Mouse (Mus musculus): ENCODE measurements at regions not wholly inside any gene's neighbourhood (a gene's known extent, or its start where the extent isn't known, plus 50 kb on each side); places are given as distances from the start of the nearest gene placed in this dataset.
"Not testable (repeated sequence)": the region's sequence is repeated elsewhere in the genome, so short reads cannot be mapped to it uniquely, and the experiment has no call there.

DNA sequence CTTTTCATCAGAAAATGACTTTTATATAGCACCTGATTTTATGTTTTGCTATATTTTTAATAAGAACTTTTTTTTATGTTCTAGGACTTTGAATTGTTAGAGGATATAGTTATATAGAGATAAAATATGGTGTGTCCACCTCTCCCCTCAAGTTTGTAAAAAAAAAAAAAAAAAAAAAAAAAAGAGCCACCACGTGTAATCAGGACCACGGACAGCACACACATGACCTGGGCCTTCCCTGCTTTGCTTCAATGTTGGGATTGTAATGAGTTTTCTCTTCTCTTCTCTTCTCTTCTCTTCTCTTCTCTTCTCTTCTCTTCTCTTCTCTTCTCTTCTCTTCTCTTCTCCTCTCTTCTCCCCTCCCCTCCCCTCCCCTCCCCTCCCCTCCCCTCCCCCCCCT is 78.5 kb downstream of the 1700010I14Rik start:
- not testable (repeated sequence) for DNase-seq (ENCODE audit: extremely low spot score in 1 of 2, low spot score in 1 of 2)

DNA sequence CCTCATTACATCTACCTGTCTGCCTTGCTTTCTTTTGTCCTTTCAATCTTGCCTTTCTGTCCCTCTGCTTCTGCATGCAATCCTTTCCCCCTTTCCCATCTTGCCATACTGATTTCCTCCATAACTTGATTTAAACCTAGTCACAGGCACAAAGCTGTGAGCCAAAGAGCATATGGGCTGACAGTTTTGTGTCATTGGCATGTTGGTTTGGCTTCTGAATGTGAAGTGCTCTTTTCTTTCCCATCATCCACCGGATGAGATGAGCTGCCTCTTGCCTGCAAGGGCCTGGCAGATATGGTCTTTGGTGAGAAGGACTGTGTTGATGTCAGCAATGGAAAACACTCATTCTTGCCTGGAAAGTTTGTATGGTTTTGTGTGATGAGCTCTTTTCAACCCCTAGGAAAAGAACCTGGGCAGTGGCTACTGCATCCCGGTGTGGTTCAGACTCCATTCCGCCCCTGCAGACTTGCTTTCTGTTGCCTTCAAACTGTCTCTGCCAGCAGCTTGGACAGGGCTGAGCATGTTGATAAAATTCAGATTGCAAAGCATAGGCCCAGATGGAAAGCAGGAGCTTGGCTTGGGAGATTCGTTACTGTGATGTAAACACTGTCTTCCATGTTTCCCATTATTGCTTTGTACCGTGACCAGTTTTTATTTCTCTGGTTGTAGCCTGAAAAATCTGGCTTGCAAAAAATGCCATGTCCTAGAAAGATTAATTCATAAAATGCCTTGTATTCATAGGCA is 80.9 kb downstream of the 1700010I14Rik start:
- no peak for DNase-seq (ENCODE audit: extremely low spot score in 1 of 2, low spot score in 1 of 2)

DNA sequence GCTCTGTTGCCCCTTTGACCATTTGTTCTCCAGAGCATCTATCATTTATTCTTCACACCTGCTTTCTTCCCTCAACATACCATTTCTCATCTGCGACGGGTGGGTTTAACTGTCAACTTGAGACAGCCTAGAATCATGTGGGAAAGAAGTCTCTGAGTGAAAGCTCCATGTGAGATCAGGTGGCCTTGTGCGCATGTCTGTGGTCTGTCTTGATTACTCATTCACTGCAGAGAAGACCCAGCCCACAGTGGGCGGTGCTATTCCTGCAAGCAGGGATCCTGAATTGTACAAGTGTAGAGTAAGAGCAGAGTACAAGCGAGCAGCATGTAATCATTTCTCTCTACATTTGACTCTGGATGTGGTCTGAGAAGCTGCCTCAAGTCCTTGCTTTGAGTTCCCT is 95.5 kb downstream of the 1700010I14Rik start:
- DNase-seq (ENCODE audit: extremely low spot score in 1 of 2, low spot score in 1 of 2), result no peak

DNA sequence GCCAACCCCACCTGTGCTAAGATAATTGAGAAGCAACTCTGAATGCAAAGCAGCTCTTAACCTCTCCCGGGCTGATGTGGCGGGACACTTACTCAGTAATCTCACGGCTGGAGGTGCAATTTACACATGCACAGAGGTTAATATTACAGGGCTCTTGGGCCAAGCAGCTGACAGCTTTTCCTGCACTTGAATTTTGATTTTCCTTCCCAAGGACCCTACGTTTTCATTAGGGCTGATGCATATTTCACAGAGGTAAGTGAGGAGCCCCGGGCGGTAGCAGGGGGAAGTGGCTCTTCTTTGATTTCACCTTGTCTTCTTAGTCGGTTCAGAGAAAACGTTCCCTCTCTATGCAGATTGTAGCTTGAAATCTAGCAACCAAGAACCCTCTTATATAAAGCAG is 139.7 kb downstream of the 1700010I14Rik start:
- no peak for DNase-seq (ENCODE audit: extremely low spot score in 1 of 2, low spot score in 1 of 2)

DNA sequence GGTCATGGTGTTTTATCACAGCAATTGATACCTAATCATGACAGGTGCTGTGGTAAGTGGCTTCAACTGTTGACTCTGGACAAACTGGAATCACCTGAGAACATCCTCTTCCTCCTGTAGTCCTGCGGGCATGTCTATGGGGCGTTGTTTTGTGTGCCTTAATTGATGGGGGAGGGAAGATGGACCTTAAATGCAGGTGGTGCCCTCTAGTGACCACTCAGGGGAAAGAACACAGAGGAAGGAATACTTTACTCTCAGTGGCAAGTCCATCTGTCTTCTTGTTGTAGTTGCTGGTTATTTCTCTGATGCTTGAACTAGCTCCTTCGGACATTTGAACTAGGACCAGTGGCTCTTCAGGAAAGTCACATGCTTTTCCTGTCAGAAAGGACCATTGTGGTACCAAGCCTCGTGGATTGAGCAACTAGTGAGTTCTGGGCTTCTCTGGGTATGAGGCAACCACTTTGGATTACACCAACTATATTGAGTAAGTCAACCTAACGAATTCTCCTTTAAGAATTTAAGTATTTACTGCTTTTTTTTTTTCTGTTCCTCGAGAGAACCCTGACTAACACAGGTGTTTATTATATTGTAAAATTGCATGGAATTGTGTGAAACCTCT is 157.6 kb downstream of the 1700010I14Rik start:
- no peak for DNase-seq (ENCODE audit: extremely low spot score in 1 of 2, low spot score in 1 of 2)

DNA sequence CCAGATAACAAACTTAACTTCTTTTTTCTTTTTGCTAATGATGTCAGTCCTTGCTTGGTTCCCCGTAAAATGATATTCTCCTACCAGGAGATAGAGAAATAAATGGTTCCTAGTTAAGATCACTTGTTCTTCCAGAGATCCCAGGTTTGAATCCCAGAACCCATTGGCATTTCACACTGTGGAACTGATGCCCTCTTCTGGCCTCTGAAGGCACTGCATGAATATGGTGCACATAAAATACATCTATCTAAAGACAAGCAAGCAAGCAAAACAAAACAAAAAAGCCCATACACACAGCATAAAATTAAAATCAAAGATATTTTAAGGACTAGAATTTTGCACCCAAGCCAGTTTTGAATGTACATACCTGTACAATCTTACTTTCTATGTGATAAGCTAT is 162.5 kb downstream of the 1700010I14Rik start:
- peak in 1 of 2 experiments; percentile 14 for DNase-seq (ENCODE audit: extremely low spot score in 1 of 2, low spot score in 1 of 2)

DNA sequence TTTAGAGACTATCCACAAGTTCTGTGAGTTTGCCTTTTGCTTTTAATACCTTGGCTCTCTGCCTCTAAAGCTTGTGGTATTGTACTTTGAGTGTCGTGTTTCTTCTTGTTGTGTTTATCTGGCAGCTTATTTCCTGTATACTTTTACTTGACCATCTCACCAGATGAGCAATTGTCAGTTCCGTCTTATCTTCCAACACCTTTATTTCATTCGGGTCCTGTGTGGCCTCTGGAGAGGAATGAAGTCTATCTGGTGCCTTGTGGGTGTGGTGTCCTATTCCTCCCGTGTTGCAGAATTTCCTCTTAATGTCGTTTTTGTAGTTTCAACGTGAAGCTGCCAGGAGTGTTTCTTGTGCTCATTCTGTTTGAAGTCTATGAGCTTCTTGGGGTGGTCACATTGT is 174.0 kb downstream of the 1700010I14Rik start:
- DNase-seq (ENCODE audit: extremely low spot score in 1 of 2, low spot score in 1 of 2), result no peak

DNA sequence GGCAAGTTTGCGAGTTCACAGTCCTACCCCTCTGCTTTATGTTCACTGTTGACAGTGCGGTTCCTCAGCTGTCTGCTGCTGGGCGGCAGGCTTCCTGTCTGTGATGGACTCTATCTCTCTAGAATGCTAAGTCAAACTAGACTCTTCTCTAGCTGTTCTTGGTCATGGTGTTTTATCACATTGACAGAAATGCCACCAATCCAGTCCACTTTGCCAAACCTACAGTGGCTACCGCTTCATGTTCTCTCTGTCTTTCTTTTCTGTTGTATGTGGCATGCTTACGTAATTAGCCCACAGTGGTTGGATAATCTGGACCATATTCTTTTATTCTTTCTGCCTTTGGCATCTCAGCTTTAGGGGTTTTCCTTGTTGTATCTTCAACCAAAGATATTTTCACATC is 174.5 kb downstream of the 1700010I14Rik start:
- no peak for DNase-seq (ENCODE audit: extremely low spot score in 1 of 2, low spot score in 1 of 2)

DNA sequence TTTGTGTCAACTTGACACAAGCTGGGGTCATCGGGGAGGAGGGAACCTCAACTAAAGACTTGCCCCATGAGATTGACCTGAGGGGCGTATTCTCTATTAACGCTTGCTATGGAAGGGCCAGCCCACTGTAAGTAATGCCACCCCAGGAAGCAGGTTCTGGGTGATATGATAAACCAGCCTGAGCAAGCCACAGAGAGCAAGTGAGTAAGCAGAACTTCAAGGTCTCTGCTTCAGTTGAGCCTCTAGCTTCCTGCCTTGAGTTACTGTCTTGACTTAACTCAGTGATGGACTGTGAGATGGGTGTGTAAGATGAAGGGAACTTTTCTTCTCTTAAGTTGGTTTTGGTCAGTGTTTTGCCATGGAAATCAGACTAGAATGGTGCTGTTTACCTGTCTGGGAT is 175.2 kb downstream of the 1700010I14Rik start:
- no peak for DNase-seq (ENCODE audit: extremely low spot score in 1 of 2, low spot score in 1 of 2)

DNA sequence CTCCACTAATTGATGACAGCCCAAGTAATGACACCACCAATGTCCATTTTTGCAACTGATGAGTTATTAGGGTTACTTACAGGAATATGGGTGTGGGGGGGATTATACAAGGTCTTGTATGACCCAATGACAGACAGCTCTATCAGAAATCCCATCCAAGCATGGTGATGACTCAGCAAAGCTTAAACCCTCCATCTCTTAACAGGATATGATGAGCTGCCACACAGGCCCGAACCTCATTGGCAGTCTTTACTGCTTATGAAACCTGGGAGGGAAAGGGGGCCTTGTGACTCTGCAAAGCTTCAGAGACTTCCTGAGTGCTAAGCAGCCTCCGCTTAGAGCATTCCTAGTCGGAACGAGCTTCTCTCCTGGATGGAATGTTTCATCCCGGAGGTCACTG is 176.4 kb downstream of the 1700010I14Rik start:
- DNase-seq (ENCODE audit: extremely low spot score in 1 of 2, low spot score in 1 of 2), result no peak

DNA sequence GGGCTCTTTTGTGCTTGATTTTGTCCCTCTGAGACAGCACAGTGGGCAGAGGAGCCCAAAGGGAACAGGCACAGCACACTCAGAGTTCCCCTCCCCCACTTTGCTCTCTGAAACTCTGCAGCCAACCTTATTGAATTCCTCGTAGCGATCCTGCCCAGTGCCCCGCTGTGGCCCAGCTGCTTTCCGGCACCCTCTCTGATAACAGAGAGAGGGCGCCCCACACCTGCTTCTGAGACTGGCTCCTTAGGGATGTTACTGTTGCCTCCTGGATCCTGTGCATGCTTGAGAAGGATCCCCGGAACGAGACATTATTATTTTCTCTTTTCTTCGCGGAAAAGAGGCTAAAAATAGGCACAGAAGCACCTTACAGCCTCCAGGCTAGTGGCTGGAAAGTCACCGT is 179.0 kb downstream of the 1700010I14Rik start:
- peak; percentile 50 to 77 for DNase-seq (ENCODE audit: extremely low spot score in 1 of 2, low spot score in 1 of 2)

DNA sequence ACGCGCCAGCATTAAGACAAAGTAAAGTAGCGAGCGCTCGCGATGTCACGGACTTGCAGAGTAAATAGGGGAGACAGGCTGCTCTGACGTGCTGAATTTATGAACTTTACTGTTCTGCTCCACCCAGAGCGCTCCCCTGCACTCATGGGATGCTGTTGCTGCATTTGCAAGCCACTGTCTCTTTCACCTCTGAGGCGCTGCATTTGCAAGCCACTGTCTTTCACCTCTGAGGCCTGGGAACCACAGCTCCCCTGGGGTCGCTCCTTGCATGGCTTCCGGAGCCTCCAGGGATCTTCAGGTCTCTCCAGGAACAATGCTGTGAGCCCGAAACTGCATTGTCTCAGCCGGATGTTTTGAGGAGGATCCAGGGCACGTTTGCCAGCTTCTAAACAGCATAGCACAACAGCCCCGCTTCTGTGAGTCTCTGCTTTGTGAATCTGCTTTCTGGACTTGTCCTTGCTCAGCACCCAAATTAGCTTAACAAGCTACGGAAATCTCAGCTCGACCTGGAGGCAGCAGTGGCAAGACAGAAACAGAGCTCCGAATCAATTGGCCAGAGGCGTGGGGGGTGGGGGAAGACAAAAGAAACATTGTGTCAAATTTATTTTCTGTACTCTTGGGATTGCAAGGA is 179.6 kb downstream of the 1700010I14Rik start:
- peak in 1 of 2 experiments; percentile 43 for DNase-seq (ENCODE audit: extremely low spot score in 1 of 2, low spot score in 1 of 2)

DNA sequence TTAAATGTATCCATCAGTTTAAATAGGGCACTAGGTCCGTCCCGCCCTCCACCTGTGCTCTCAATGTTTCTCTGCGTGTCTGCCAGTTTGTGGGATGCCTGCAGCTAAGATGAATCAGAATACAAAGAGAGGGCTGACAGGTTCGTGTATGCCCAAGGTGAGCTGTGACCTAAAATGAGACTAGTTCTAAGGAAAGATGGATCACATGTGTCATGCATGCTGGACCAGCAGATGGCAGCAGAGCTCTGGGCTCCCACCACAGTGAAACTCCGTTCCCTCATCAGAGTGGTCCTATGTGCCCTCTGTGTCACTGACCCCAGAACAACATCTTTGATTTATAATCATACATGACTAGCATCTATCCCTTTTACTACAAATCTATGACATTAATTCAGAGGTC is 180.3 kb downstream of the 1700010I14Rik start:
- DNase-seq (ENCODE audit: extremely low spot score in 1 of 2, low spot score in 1 of 2), result peak; percentile 60 to 90

DNA sequence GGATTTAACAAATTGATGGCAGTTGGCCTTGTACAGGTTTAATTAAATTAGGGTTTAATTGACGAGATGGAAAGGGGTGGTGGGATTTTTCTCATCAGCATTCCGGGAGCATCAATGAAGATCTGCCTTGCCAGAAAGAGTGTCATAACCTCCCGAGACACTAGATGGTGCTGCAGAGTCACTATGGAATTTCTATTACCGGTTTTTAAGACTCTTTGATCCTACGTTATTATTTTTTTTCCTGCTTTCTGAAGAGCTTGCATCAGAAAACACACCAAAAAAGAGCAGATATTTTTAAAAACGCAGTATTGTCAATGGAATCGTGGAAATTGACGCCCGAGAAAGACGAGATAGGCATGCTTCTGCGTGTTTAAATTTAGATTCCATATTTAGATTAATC is 181.2 kb downstream of the 1700010I14Rik start:
- peak; percentile 57 to 95 for DNase-seq (ENCODE audit: extremely low spot score in 1 of 2, low spot score in 1 of 2)

DNA sequence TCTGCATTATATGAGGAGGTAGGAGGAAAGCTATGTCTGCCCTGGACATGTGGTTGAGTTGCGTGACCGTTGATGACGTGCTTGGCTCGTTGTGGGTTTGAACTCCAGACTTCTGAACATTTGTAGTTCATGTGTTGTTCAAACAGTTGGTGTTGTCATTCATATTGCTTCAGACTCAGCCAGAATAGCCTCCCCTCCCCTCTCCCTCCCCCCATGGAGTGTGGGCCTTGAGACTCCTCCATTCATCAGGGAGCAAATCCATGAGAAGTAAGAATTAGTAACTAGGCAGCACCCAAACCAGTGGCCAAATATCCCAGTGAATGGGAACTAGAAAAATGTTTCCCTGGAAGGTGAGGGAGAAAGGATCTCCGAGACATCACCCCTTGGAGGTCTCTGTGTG is 209.0 kb downstream of the 1700010I14Rik start:
- DNase-seq (ENCODE audit: extremely low spot score in 1 of 2, low spot score in 1 of 2), result no peak

DNA sequence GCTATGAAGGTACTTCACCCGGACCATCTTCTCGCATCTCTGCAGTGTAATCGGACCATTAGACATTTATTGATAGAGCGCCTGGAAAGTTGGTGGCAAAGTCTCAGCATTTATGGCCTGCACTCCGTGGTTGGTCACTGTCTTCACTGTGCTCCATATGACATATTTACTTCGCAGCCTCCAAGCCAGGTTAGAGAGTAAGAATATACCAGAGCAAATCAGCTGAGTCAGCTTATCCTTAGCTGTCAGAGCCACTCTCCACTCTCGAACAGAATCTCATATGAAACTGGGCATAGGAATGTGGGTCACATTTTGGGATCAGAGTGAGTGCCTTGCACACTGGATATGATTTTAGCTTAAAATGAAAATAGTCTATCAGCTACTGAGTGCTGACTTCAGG is 212.3 kb downstream of the 1700010I14Rik start:
- no peak for DNase-seq (ENCODE audit: extremely low spot score in 1 of 2, low spot score in 1 of 2)

DNA sequence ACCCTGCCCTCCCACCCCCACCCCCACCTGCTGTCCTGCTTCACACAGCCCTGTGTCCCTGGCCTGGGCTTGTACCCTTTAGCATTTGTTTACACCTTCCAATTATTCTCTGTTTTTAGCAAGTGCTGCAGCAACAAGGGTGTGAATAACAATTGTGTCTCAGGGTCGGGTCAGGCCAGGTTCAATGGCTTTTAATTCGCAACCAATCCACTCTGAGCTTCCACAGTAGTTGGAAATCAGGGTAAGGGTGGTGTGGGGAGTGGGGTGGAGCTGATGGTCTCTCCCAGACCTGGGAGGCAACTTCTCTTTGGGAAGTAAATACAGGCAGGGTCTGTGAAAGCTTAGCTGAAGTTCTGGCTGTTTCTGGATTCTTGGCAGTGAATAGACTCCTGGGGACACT is 214.4 kb downstream of the 1700010I14Rik start:
- DNase-seq (ENCODE audit: extremely low spot score in 1 of 2, low spot score in 1 of 2), result no peak

DNA sequence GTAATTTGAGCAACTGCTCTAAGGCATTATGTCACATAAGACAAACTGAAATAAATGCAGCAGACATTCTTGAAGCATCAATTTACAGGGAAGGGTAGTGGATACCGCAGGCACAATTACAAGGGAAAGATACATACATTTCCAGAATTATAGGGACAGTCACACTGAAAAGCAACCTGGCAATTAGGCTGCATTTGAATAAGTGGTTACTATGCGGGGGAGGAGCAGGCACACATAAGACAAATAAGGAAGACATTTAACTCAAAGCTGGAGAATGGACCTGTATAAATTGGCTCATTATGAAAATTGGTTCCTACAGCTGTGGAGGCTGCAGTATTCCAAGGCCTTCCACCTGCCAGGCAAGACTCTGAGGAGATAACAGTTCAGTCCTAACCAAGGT is 211.2 kb upstream of the Gm17728 start:
- DNase-seq (ENCODE audit: extremely low spot score in 1 of 2, low spot score in 1 of 2), result no peak

DNA sequence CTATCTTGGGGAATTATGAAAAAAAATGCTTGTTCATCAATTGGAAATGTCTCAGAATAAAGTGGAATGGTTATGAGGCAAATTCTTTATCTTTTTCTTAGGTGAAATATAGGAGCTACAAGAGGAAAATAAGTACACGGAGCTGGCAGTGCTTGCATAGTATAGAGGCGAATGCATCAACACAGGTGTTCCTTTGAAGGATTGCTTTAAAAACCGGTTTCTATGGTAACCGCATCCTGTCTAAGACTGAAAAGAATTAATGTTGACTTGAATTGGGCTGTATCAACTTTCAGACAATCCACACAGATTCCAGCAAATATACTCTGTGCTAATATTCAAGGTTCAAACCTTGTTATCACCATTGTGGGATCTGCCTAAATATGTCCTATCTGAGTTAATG is 198.8 kb upstream of the Gm17728 start:
- no peak for DNase-seq (ENCODE audit: extremely low spot score in 1 of 2, low spot score in 1 of 2)

DNA sequence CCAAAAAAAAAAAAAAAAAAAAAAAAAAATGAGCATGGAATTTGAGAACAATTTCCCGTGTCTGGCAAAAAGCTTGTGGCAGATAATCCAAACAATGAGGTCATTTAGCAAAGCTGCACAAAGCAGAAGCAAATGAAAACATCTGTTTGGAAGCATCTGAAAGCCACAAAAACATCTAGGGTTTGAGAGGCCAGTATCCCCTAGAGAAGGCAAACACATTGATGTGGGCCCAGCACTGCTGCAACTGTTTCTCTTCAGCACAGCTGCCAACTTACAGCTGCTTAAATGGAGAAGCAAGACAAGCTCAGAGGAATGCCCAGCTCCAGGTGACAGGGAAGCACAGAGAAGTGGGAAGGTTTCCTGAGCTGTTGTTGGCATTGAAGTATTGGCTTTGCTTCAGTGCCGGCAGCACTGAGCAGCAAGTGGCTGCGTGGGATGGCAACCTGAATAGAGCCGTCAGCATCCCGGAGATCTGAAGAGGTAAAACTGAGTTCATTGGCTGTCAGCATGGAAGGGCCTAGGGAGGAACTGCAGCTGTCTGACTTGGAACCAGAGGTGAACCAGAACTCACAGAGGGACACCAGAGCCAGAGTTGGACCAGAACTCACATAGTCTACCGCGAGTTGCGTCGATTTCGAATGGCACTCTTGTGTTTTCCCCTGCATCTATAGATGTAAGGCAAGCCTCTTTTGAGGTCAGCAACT is 193.8 kb upstream of the Gm17728 start:
- DNase-seq (ENCODE audit: extremely low spot score in 1 of 2, low spot score in 1 of 2), result peak; percentile 32 to 67

DNA sequence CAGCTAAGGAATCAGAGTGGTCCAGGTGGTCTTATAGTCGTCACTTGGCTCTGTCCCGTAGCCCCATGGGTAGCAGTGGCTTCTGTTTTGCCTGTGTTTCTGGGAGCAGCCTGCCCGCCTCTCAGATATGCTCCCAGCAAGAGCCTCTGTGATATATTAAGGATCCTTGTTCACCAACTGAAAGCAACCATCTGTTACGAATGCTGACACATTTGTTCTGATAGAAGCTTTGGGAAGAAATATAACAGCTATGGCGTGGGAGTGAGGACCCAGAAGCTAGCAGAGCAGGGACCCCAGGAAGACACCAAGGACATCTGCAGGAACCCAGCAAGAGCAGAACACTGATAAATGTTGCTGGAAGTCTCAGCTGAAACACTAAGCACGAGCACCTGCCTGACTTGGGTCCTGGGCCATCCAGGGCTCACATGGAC is 186.7 kb upstream of the Gm17728 start:
- peak; percentile 62 to 72 for DNase-seq (ENCODE audit: extremely low spot score in 1 of 2, low spot score in 1 of 2)
